Mouse (Mus musculus) liver, embryonic 16.5 days (tissue): ENCODE measurements around the gene Amz2. TPM values are rescaled to one million over a fixed set of nuclear protein-coding genes. Genes with fewer than 3 reads are reported as not detected.

Experiments used
- ATAC-seq: fragments of 200-750 bp; cut with Nextera tagmentation; 2 replicates; pipeline ENCODE4 v1.8.0; 2017; ENCODE audit warnings: low read depth, mild to moderate bottlenecking, moderate number of reproducible peaks, moderate library complexity
- H3K27ac ChIP-seq: fragments of 300-500 bp; sonication (generic); 2 replicates; pipeline ENCODE4 v1.5.1; 2014; ENCODE audit warnings: mild to moderate bottlenecking, low read length
- H3K27me3 ChIP-seq: fragments of 300-500 bp; sonication (generic); 2 replicates; pipeline ENCODE4 v1.6.1; 2014; ENCODE audit warnings: low read depth, low read length, mixed read lengths; ENCODE audit not compliant: control insufficient read depth, insufficient read depth
- H3K36me3 ChIP-seq: fragments of 300-500 bp; sonication (generic); 2 replicates; pipeline ENCODE4 v1.6.1; 2014; ENCODE audit warnings: mild to moderate bottlenecking; ENCODE audit not compliant: control insufficient read depth, insufficient read depth
- H3K4me1 ChIP-seq: fragments of 300-500 bp; sonication (generic); 2 replicates; pipeline ENCODE4 v1.6.1; 2014; ENCODE audit warnings: low read depth, low read length, mixed read lengths; ENCODE audit not compliant: control insufficient read depth
- H3K4me2 ChIP-seq: fragments of 300-500 bp; sonication (generic); 2 replicates; pipeline ENCODE4 v1.6.1; 2014; ENCODE audit warnings: low read depth, low read length, mixed read lengths
- H3K4me3 ChIP-seq: fragments of 300-500 bp; sonication (generic); 2 replicates; pipeline ENCODE4 v1.5.1; 2014; ENCODE audit warnings: low read depth, mild to moderate bottlenecking, low read length
- H3K9ac ChIP-seq: fragments of 300-500 bp; sonication (generic); 2 replicates; pipeline ENCODE4 v1.6.1; 2014; ENCODE audit warnings: low read depth, low read length
- H3K9me3 ChIP-seq: fragments of 300-500 bp; sonication (generic); replicated peaks from 2 replicates; pipeline ENCODE4 v1.6.1; 2016; ENCODE audit warnings: low read length; ENCODE audit not compliant: control insufficient read depth
- WGBS: fragments of 180-500 bp; shearing (Covaris S2); extraction: QIAGEN DNeasy Blood & Tissue Kit; methylation state at CpG from one replicate; pipeline ENCODE4 v1.1.7; 2014; ENCODE audit not compliant: insufficient replicate concordance; 5-methylcytosine and 5-hydroxymethylcytosine counted together
- polyA plus RNA-seq: library from polyadenylated mRNA; unstranded; fragments of >200 nt; fragmentation: Nextera tagmentation; extraction: Ambion mirVana; gene quantifications from 2 replicates; pipeline ENCODE4 v1.2.1, GENCODE M21; 2015

Amz2 gene
- polyA plus RNA-seq, 1 experiment from 2014 or later = 11.4 TPM

- Histone ChIP-seq H3K9me3 (no peaks in the 10 kb centered on the region), H3K36me3 (peaks cover 9% of the 10 kb centered on the region), H3K9ac (peak overlapping the region; percentile 98), H3K4me1 (peaks cover 51% of the 10 kb centered on the region), H3K4me3 (peak overlapping the region; percentile 89), H3K4me2 (peak overlapping the region; percentile 96), H3K27me3 (no peaks in the 10 kb centered on the region), H3K27ac (peak overlapping the region; percentile 97)
- WGBS = under 1% methylated on average over 33 of the region's 33 CpGs
- no peak for ATAC-seq
Measured at GRCm38 (mm10) chr11:109472171-109472691, 46.5 kb downstream of the Amz2 start.

GRCm38 (mm10) chr11:109472821-109473170, 47.0 kb downstream of the Amz2 start:
- Histone ChIP-seq H3K4me3 (peak overlapping the region; percentile 89), H3K27me3 (no peaks in the 10 kb centered on the region), H3K36me3 (peaks cover 6% of the 10 kb centered on the region), H3K4me1 (peaks cover 51% of the 10 kb centered on the region), H3K27ac (peak overlapping the region; percentile 97), H3K9ac (peak overlapping the region; percentile 98), H3K4me2 (peak overlapping the region; percentile 96), H3K9me3 (no peaks in the 10 kb centered on the region)
- under 1% methylated on average over 13 of the region's 13 CpGs for WGBS
- no peak for ATAC-seq

- Histone ChIP-seq H3K27ac (peak within 1 kb of the TSS; percentile 97), H3K27me3 (no peaks in the 10 kb centered on the region), H3K36me3 (peaks cover 6% of the 10 kb centered on the region), H3K4me3 (peak within 1 kb of the TSS; percentile 89), H3K9ac (peak within 1 kb of the TSS; percentile 98), H3K9me3 (no peaks in the 10 kb centered on the region), H3K4me1 (peaks cover 46% of the 10 kb centered on the region), H3K4me2 (peak within 1 kb of the TSS; percentile 96)
- WGBS = under 1% methylated on average over 109 of the region's 111 CpGs
- peak; percentile 86 for ATAC-seq
Measured at GRCm38 (mm10) chr11:109473171-109474085, 47.7 kb downstream of the Amz2 start, which contains the start of the genes Arsg and Slc16a6. Gene Arsg (plus strand): TSS chr11:109473374. Gene Slc16a6 (minus strand): TSS chr11:109473598.

- H3K9ac ChIP-seq = peak overlapping the region; percentile 98
- WGBS = 4% methylated on average over 14 of the region's 14 CpGs
- H3K27ac ChIP-seq = peak overlapping the region; percentile 97
- H3K27me3 ChIP-seq = no peaks in the 10 kb centered on the region
- peaks cover 3% of the 10 kb centered on the region for H3K36me3 ChIP-seq
- no peaks in the 10 kb centered on the region for H3K9me3 ChIP-seq
- H3K4me3 ChIP-seq = peak overlapping the region; percentile 89
- ATAC-seq = no peak
- peak overlapping the region; percentile 96 for H3K4me2 ChIP-seq
- H3K4me1 ChIP-seq = peaks cover 38% of the 10 kb centered on the region
Measured at GRCm38 (mm10) chr11:109474086-109474742, 48.5 kb downstream of the Amz2 start.

- Histone ChIP-seq H3K9ac (no peak overlapping the region), H3K27ac (no peak overlapping the region; the same call in 1 of the 2 replicates), H3K9me3 (no peaks in the 10 kb centered on the region), H3K4me2 (no peak overlapping the region), H3K4me3 (no peak overlapping the region), H3K27me3 (no peaks in the 10 kb centered on the region), H3K36me3 (no peaks in the 10 kb centered on the region), H3K4me1 (peaks cover 36% of the 10 kb centered on the region)
- WGBS = 72% methylated on average over 13 of the region's 13 CpGs
- ATAC-seq = no peak
Measured at GRCm38 (mm10) chr11:109474836-109475235, 49.1 kb downstream of the Amz2 start.

- no peak for ATAC-seq
- 73% methylated on average over 4 of the region's 4 CpGs for WGBS
- H3K4me2 ChIP-seq = no peak overlapping the region
- no peaks in the 10 kb centered on the region for H3K27me3 ChIP-seq
- H3K9me3 ChIP-seq = no peaks in the 10 kb centered on the region
- no peak overlapping the region for H3K9ac ChIP-seq
- H3K36me3 ChIP-seq = no peaks in the 10 kb centered on the region
- H3K27ac ChIP-seq = no peak overlapping the region
- peaks cover 30% of the 10 kb centered on the region for H3K4me1 ChIP-seq
- no peak overlapping the region for H3K4me3 ChIP-seq
Measured at GRCm38 (mm10) chr11:109475717-109476116, 50.0 kb downstream of the Amz2 start.

GRCm38 (mm10) chr11:109476241-109476640, 50.5 kb downstream of the Amz2 start:
- no peak overlapping the region for H3K9ac ChIP-seq
- ATAC-seq = no peak
- WGBS = 61% methylated on average over 2 of the region's 2 CpGs
- H3K4me2 ChIP-seq = no peak overlapping the region
- H3K4me3 ChIP-seq = no peak overlapping the region
- peaks cover 25% of the 10 kb centered on the region for H3K4me1 ChIP-seq
- H3K9me3 ChIP-seq = no peaks in the 10 kb centered on the region
- no peak overlapping the region for H3K27ac ChIP-seq
- no peaks in the 10 kb centered on the region for H3K36me3 ChIP-seq
- no peaks in the 10 kb centered on the region for H3K27me3 ChIP-seq

GRCm38 (mm10) chr11:109476653-109477052, 50.9 kb downstream of the Amz2 start:
- Histone ChIP-seq H3K4me3 (no peak overlapping the region), H3K36me3 (no peaks in the 10 kb centered on the region), H3K9me3 (no peaks in the 10 kb centered on the region), H3K27me3 (no peaks in the 10 kb centered on the region), H3K9ac (no peak overlapping the region), H3K27ac (no peak overlapping the region), H3K4me1 (peaks cover 25% of the 10 kb centered on the region), H3K4me2 (no peak overlapping the region)
- no peak for ATAC-seq
- WGBS = 27% methylated on average over 6 of the region's 6 CpGs
